Mouse (Mus musculus) layer of hippocampus, adult 9-10 months (tissue): ENCODE measurements at regions not wholly inside any gene's neighbourhood (a gene's known extent, or its start where the extent isn't known, plus 50 kb on each side); places are given as distances from the start of the nearest gene placed in this dataset.
"Not testable (repeated sequence)": the region's sequence is repeated elsewhere in the genome, so short reads cannot be mapped to it uniquely, and the experiment has no call there.

ENCODE experiments used
- DNase-seq: peaks from one replicate; pipeline ENCODE4 v3.0.0; 2022; ENCODE audit warnings: low spot score

GRCm38 (mm10) chr4:84165256-84165655, 509.8 kb downstream of the Bnc2 start:
- DNase-seq: no peak

- no peak for DNase-seq
Measured at GRCm38 (mm10) chr4:84172841-84173240, 502.2 kb downstream of the Bnc2 start.

DNA sequence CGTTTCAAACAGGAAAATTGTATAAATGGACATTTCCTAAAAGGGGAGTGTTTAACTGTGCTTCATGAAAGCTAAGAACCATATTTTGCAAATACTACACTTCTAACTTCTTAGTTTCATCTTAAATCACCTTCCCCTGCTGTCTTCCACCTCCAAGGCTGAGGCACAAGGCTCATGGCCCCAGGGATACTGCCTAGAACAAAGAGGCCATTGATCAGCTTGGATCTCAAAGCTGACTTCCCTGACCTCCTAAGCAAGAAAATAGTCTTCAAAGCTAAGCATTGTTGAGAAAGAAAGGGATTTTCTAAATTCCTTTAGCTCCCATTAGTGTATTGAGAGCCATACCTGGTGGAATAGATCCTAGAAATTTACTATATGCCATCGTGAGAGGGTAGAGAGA, 501.6 kb downstream of the Bnc2 start:
- DNase-seq: no peak

- not testable (repeated sequence) for DNase-seq
Measured at GRCm38 (mm10) chr4:84176457-84176856, 498.6 kb downstream of the Bnc2 start.

- no peak for DNase-seq
Measured at GRCm38 (mm10) chr4:84177827-84178226, 497.2 kb downstream of the Bnc2 start.

- DNase-seq: no peak
Measured at GRCm38 (mm10) chr4:84184436-84184835, 490.6 kb downstream of the Bnc2 start.

DNA sequence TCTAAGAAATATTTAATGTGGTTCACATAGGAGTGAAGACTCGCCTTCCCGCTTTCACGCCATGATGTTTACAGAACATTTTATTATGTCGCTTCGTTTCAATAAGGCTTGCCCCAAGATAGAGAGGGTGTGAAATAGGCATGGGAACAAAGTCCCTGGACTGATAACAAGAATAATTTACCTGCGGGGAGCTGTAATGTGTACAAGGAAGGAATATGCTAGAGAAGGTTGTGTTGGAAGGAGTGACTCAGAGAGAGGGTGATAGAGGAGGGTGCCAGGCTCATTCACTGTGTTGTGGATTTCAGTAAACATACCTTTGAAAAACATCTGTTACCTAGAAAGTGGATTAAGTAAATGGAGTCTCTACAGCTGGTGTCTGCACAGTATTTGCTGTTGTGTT, 490.2 kb downstream of the Bnc2 start:
- no peak for DNase-seq

DNA sequence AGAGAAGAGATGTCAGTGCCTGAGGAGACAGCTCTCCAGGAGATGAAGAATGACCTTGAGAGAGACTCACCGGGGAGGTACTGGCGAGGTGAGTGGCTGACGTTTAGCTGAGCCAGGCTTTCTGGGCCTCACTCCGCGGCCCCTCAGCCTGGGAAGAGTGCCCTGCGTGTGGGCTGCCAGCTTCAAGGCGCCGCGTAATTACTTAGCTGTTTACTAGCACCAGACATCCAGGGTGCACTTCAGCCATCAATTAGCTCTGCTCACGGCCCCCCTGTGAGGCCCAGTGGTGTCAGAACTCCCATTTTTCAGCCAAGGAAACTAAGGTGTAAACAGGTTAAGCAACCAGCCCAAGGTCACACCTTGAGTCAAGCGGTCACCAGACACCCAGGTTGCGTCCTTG, 485.8 kb downstream of the Bnc2 start:
- DNase-seq: no peak

- DNase-seq: no peak
Measured at GRCm38 (mm10) chr4:84191303-84191702, 483.8 kb downstream of the Bnc2 start.

- DNase-seq: no peak
Measured at GRCm38 (mm10) chr4:84192301-84192700, 482.8 kb downstream of the Bnc2 start.

GRCm38 (mm10) chr4:84196732-84197131, 478.3 kb downstream of the Bnc2 start:
- no peak for DNase-seq

GRCm38 (mm10) chr4:84198176-84198575, 476.9 kb downstream of the Bnc2 start:
- DNase-seq: no peak

- DNase-seq: no peak
Measured at GRCm38 (mm10) chr4:84199181-84199656, 475.9 kb downstream of the Bnc2 start.

- DNase-seq: no peak
Measured at GRCm38 (mm10) chr4:84201001-84201400, 474.1 kb downstream of the Bnc2 start.

GRCm38 (mm10) chr4:84202231-84202630, 472.8 kb downstream of the Bnc2 start:
- DNase-seq: no peak

DNA sequence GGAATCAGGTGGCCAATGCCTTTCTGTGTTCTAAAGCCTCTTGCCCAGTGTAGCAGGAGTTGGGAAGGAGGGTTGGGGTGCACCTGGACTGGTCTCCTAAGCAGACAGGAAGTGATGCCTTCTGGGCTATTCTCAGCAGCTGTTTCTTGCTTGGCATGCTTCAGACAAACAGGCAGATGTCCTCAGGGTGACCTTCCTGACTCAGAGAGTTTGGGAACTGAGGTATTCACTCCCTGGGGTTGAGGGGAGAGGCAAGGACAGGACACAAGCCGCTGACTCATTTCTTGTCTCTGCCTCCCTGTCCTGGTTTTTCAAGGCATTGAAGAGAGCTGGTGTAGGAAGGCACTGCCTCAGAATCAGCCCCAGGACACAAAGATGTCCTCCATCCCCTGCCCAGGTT, 471.4 kb downstream of the Bnc2 start:
- no peak for DNase-seq

- DNase-seq: no peak
Measured at GRCm38 (mm10) chr4:84204777-84205176, 470.3 kb downstream of the Bnc2 start.

- no peak for DNase-seq
Measured at GRCm38 (mm10) chr4:84208175-84208574, 466.9 kb downstream of the Bnc2 start.

- DNase-seq: no peak
Measured at GRCm38 (mm10) chr4:84209538-84209937, 465.5 kb downstream of the Bnc2 start.

GRCm38 (mm10) chr4:84211311-84211875, 463.7 kb downstream of the Bnc2 start:
- no peak for DNase-seq

DNA sequence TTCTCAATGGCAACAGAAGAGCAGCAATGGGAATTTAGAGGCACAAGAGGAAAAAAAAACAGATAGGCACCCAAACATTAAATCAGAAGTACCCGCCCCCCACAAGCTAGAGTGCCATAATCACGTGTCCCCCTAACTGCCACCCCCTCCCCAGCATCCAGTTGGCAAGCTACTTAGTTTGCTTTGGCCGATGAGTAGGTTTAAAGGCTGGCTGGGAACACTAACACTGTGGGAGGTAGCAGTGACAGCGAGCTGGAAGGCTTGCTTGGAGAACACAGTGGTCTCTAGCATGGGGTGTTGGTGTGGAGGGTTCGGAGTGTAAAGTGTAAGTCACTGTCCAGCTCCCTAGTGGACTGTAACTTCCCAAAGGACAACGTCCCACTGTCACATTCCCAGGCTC, 463.1 kb downstream of the Bnc2 start:
- no peak for DNase-seq

GRCm38 (mm10) chr4:84214523-84214922, 460.6 kb downstream of the Bnc2 start:
- no peak for DNase-seq

- DNase-seq: no peak
Measured at GRCm38 (mm10) chr4:84218961-84219360, 456.1 kb downstream of the Bnc2 start.

DNA sequence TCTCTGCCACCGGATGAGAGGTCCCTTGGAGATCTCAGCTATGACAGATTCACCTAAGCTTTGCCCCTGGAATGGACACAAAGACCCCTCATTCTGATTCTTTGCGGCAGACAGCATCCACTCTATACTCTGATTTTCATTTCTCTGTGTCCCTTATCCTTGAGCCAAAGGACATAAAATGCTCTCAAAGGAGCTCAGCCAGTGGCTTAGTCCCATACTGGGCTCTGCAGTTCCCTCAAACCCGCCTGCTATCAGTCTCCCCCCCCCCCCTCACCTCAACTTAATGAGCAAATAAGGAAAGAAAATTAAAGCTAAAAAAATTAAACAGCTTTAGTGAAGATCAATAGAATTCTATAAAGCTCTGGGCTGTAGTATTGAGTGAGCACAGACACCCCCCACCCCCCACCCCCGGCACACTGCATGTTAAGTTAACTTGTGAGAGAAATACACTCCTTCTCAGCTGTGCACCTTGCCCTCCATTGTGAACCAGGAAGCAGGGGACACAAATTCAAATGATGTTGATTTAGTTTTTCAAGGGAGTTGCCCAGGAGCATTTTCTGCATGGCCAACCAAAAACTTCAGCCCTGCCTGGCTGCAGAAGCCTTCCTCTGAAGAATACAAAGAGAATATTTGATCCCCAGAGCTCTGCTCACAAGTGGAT, 452.9 kb downstream of the Bnc2 start:
- DNase-seq: no peak
